ENCODE assay signal across 9 mouse cellular contexts in the genomic region with DNA sequence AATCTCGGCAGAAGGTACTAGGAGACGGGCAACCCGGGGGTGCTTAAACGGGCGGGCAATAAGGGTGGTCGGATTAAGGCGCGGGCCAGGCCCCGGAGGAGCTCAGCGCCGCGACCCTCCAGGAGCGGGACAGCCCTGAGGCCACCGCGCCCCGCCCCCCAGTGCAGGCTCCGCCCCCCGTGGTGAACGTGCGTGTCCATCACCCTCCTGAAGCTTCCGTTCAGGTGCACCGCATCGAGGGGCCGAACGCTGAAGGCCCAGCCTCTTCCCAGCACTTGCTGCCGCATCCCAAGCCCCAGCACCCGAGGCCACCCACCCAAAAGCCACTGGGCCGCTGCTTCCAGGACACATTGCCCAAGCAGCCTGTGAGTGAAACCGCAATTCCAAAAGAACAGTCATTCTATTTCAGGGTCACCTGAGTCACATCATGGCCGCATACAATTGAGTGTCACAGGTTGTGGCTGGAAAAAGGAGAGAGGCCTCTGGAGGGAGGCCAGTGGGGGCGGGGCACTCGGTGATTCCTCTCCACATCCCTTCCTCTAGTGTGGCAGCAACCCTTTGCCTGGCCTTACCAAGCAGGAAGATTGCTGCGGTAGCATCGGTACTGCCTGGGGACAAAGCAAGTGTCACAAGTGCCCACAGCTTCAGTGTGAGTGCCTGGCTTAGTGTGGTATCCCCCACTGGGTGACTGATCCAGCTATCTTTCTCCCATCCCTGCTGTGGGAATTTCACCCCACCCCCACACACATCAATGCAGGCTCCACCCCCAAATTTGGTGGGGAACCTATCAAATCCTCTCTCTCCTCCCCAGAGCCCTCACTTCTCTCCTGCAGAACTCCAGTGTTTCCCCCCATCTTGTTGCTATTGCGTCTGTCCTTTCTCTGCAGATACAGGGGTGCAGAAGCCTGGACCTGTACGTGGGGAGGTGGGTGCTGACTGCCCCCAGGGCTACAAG. TPM values are rescaled to one million over a fixed set of nuclear protein-coding genes. Genes with fewer than 3 reads are reported as not detected.
DNase-seq lines count a peak whose midpoint lies in the region; ATAC-seq and TF ChIP-seq lines count a peak whose summit lies in the region.
"Had no signal": no experiment of that assay in that cellular context is flagged by ENCODE, and none has a peak within 500 bp of the region (broad histone marks: within the 10 kb centered on the region; RNA-seq: fewer than 3 reads in every experiment).

No protein-coding gene starts in this region.

- no peak for DNase-seq in kidney, adult 18-20 months
- peak; percentile 77 for DNase-seq in adrenal gland, postnatal 25 days
- peak; percentile 69 for DNase-seq in hindbrain, postnatal 0 days (ENCODE audit: low spot score)
- DNase-seq in left cerebral cortex, postnatal 25 days (ENCODE audit: low spot score in 2 of 2) = no peak
- DNase-seq in cerebellum, adult 11 months = no peak

- H3K4me1 ChIP-seq in kidney, embryonic 14.5 days (ENCODE audit: control insufficient read depth, insufficient read depth, low read length) = peaks cover 36% of the 10 kb centered on the region
- H3K4me1 ChIP-seq in hindbrain, postnatal 0 days (ENCODE audit: insufficient read depth, low read length) = peaks cover 7% of the 10 kb centered on the region; the same call in 1 of the 2 replicates
- peaks cover 26% of the 10 kb centered on the region for H3K4me1 ChIP-seq in midbrain, embryonic 16.5 days (ENCODE audit: control insufficient read depth, insufficient read depth, low read length)

- peak overlapping the region; percentile 24 for H3K4me3 ChIP-seq in kidney, embryonic 14.5 days (ENCODE audit: low read length)
- peak overlapping the region; percentile 7 for H3K4me3 ChIP-seq in hindbrain, postnatal 0 days (ENCODE audit: low read length)
- H3K4me3 ChIP-seq in midbrain, embryonic 16.5 days (ENCODE audit: low read depth, low read length) = peak overlapping the region; percentile 26

- H3K36me3 ChIP-seq in kidney, embryonic 14.5 days (ENCODE audit: control insufficient read depth, insufficient read depth, low read length) = no peaks in the 10 kb centered on the region
- no peaks in the 10 kb centered on the region for H3K36me3 ChIP-seq in hindbrain, postnatal 0 days (ENCODE audit: insufficient read depth, low read length)
- H3K36me3 ChIP-seq in midbrain, embryonic 16.5 days (ENCODE audit: control insufficient read depth, insufficient read depth, low read length) = no peaks in the 10 kb centered on the region

- H3K27ac ChIP-seq in kidney, embryonic 14.5 days (ENCODE audit: low read depth, low read length) = no peak overlapping the region
- peak overlapping the region; percentile 16; the same call in 1 of the 2 replicates for H3K27ac ChIP-seq in hindbrain, postnatal 0 days
- H3K27ac ChIP-seq in midbrain, embryonic 16.5 days (ENCODE audit: low read length) = no peak overlapping the region

- peak overlapping the region; percentile 49 for H3K4me2 ChIP-seq in kidney, embryonic 14.5 days (replicated peaks; ENCODE audit: low read depth, low read length)
- H3K4me2 ChIP-seq in hindbrain, postnatal 0 days (ENCODE audit: low read depth, low read length) = peak overlapping the region; percentile 52
- peak overlapping the region; percentile 53 for H3K4me2 ChIP-seq in midbrain, embryonic 16.5 days (ENCODE audit: low read length)

- peak overlapping the region; percentile 44 for H3K9ac ChIP-seq in kidney, embryonic 14.5 days (ENCODE audit: low read depth, low read length)
- peak overlapping the region; percentile 22; the same call in 1 of the 2 replicates for H3K9ac ChIP-seq in hindbrain, postnatal 0 days (replicated peaks; ENCODE audit: low read length)
- H3K9ac ChIP-seq in midbrain, embryonic 16.5 days (ENCODE audit: low read depth, low read length) = peak overlapping the region; percentile 45

- intact Hi-C loops in left cerebral cortex, postnatal 25 days (cut with DNase I) = no loop called here

- no peak for TF ChIP-seq CTCF in hindbrain, postnatal 0 days (IDR thresholded peaks at IDR 0.05; ENCODE audit: low read depth)

- peaks cover 23% of the 10 kb centered on the region for H3K27me3 ChIP-seq in kidney, embryonic 14.5 days (ENCODE audit: control insufficient read depth, insufficient read depth, low read length)
- peaks cover 14% of the 10 kb centered on the region; the same call in 1 of the 2 replicates for H3K27me3 ChIP-seq in hindbrain, postnatal 0 days (ENCODE audit: insufficient read depth, low read length)
- peaks cover 26% of the 10 kb centered on the region for H3K27me3 ChIP-seq in midbrain, embryonic 16.5 days (ENCODE audit: control insufficient read depth, insufficient read depth, low read depth, low read length)

- ATAC-seq in kidney, embryonic 14.5 days (ENCODE audit: low FRiP score, low TSS enrichment) = no peak
- peak; percentile 55 for ATAC-seq in hindbrain, postnatal 0 days
- peak; percentile 12; the same call in 1 of the 2 replicates for ATAC-seq in midbrain, embryonic 16.5 days
- no peak for ATAC-seq in erythroid progenitor cell, adult 5-6 weeks (replicated peaks; ENCODE audit: low FRiP score, poor library complexity, severe bottlenecking)

- H3K9me3 ChIP-seq in kidney, embryonic 14.5 days (ENCODE audit: control insufficient read depth, low read length) = no peaks in the 10 kb centered on the region
- H3K9me3 ChIP-seq in hindbrain, postnatal 0 days (ENCODE audit: low read length) = no peaks in the 10 kb centered on the region
- H3K9me3 ChIP-seq in midbrain, embryonic 16.5 days (replicated peaks; ENCODE audit: control insufficient read depth, low read length, poor library complexity, severe bottlenecking) = no peaks in the 10 kb centered on the region

- WGBS in kidney, embryonic 14.5 days = 7% methylated on average over 36 of the region's 36 CpGs
- 8% methylated on average over 35 of the region's 36 CpGs for WGBS in hindbrain, postnatal 0 days
- WGBS in midbrain, embryonic 16.5 days = 4% methylated on average over 32 of the region's 36 CpGs

RNA-seq across cellular contexts. Expression of a gene that starts 5.3 kb away (rescaled TPM):
- polyA plus RNA-seq in kidney, embryonic 14.5 days (2014; fragmentation: Nextera tagmentation; extraction: Ambion mirVana) = 14.9 and 27.1 TPM in 2 replicates
- 275 and 334 TPM in 2 replicates for total RNA-seq in adrenal gland, postnatal 25 days (2021)
- 43.0 and 50.2 TPM in 2 replicates for total RNA-seq in hindbrain, postnatal 0 days (2014; rRNA removed)
- polyA plus RNA-seq in hindbrain, postnatal 0 days (2015; fragmentation: Nextera tagmentation; extraction: Ambion mirVana) = 14.0 and 14.4 TPM in 2 replicates
- polyA plus RNA-seq in midbrain, embryonic 16.5 days (2015; fragmentation: Nextera tagmentation; extraction: Ambion mirVana) = 9.3 and 9.6 TPM in 2 replicates
- 10 to 100 TPM; 27.0 to 31.6 TPM for total RNA-seq in left cerebral cortex, postnatal 25 days (2021)
- total RNA-seq in erythroid progenitor cell, adult 5-6 weeks (2015; ENCODE audit: low replicate concordance) = 2.5 and 10.1 TPM in 2 replicates
- 1.6 TPM in 1 of 2 replicates, not detected in the other for total RNA-seq in erythroid progenitor cell, adult 5-6 weeks (2017; ENCODE audit: low replicate concordance)

RNA-seq across cellular contexts. Expression of a gene that starts 16.6 kb away (rescaled TPM):
- polyA plus RNA-seq in kidney, embryonic 14.5 days (2014; fragmentation: Nextera tagmentation; extraction: Ambion mirVana) = 92.8 and 114 TPM in 2 replicates
- total RNA-seq in adrenal gland, postnatal 25 days (2021) = 44.8 and 59.4 TPM in 2 replicates
- 177 and 188 TPM in 2 replicates for total RNA-seq in hindbrain, postnatal 0 days (2014; rRNA removed)
- polyA plus RNA-seq in hindbrain, postnatal 0 days (2015; fragmentation: Nextera tagmentation; extraction: Ambion mirVana) = 131 and 140 TPM in 2 replicates
- 116 and 131 TPM in 2 replicates for polyA plus RNA-seq in midbrain, embryonic 16.5 days (2015; fragmentation: Nextera tagmentation; extraction: Ambion mirVana)
- 10 to 100 TPM; 30.0 to 30.2 TPM for total RNA-seq in left cerebral cortex, postnatal 25 days (2021)
- 67.9 and 77.8 TPM in 2 replicates for total RNA-seq in erythroid progenitor cell, adult 5-6 weeks (2015; ENCODE audit: low replicate concordance)
- total RNA-seq in erythroid progenitor cell, adult 5-6 weeks (2017; ENCODE audit: low replicate concordance) = 18.7 and 41.5 TPM in 2 replicates

RNA-seq across cellular contexts. Expression of a gene that starts 19.9 kb away (rescaled TPM):
- polyA plus RNA-seq in kidney, embryonic 14.5 days (2014; fragmentation: Nextera tagmentation; extraction: Ambion mirVana) = 8.8 and 11.5 TPM in 2 replicates
- 35.7 and 40.9 TPM in 2 replicates for total RNA-seq in adrenal gland, postnatal 25 days (2021)
- total RNA-seq in hindbrain, postnatal 0 days (2014; rRNA removed) = 16.6 and 19.7 TPM in 2 replicates
- polyA plus RNA-seq in hindbrain, postnatal 0 days (2015; fragmentation: Nextera tagmentation; extraction: Ambion mirVana) = 40.0 and 43.0 TPM in 2 replicates
- polyA plus RNA-seq in midbrain, embryonic 16.5 days (2015; fragmentation: Nextera tagmentation; extraction: Ambion mirVana) = 31.3 and 38.6 TPM in 2 replicates
- total RNA-seq in left cerebral cortex, postnatal 25 days (2021) = 10 to 100 TPM; 24.6 to 27.3 TPM
- 176 and 250 TPM in 2 replicates for total RNA-seq in erythroid progenitor cell, adult 5-6 weeks (2015; ENCODE audit: low replicate concordance)
- 668 and 983 TPM in 2 replicates for total RNA-seq in erythroid progenitor cell, adult 5-6 weeks (2017; ENCODE audit: low replicate concordance)

RNA-seq across cellular contexts. Expression of a gene that starts 25.2 kb away (rescaled TPM):
- 54.7 and 73.5 TPM in 2 replicates for polyA plus RNA-seq in kidney, embryonic 14.5 days (2014; fragmentation: Nextera tagmentation; extraction: Ambion mirVana)
- 104 and 120 TPM in 2 replicates for total RNA-seq in adrenal gland, postnatal 25 days (2021)
- 84.1 and 96.6 TPM in 2 replicates for total RNA-seq in hindbrain, postnatal 0 days (2014; rRNA removed)
- polyA plus RNA-seq in hindbrain, postnatal 0 days (2015; fragmentation: Nextera tagmentation; extraction: Ambion mirVana) = 73.3 and 76.2 TPM in 2 replicates
- 86.3 and 86.6 TPM in 2 replicates for polyA plus RNA-seq in midbrain, embryonic 16.5 days (2015; fragmentation: Nextera tagmentation; extraction: Ambion mirVana)
- total RNA-seq in left cerebral cortex, postnatal 25 days (2021) = 10 to 100 TPM; 82.0 to 86.8 TPM
- 18.4 and 24.1 TPM in 2 replicates for total RNA-seq in erythroid progenitor cell, adult 5-6 weeks (2015; ENCODE audit: low replicate concordance)
- 17.2 and 17.3 TPM in 2 replicates for total RNA-seq in erythroid progenitor cell, adult 5-6 weeks (2017; ENCODE audit: low replicate concordance)

RNA-seq across cellular contexts. Expression of a gene that starts 41.9 kb away (rescaled TPM):
- polyA plus RNA-seq in kidney, embryonic 14.5 days (2014; fragmentation: Nextera tagmentation; extraction: Ambion mirVana) = 0.39 and 0.42 TPM in 2 replicates
- not detected in 2 replicates for total RNA-seq in adrenal gland, postnatal 25 days (2021)
- total RNA-seq in hindbrain, postnatal 0 days (2014; rRNA removed) = not detected in 2 replicates
- polyA plus RNA-seq in hindbrain, postnatal 0 days (2015; fragmentation: Nextera tagmentation; extraction: Ambion mirVana) = 0.19 and 0.61 TPM in 2 replicates
- 0.15 TPM in 1 of 2 replicates, not detected in the other for polyA plus RNA-seq in midbrain, embryonic 16.5 days (2015; fragmentation: Nextera tagmentation; extraction: Ambion mirVana)
- not detected for total RNA-seq in left cerebral cortex, postnatal 25 days (2021)
- total RNA-seq in erythroid progenitor cell, adult 5-6 weeks (2015; ENCODE audit: low replicate concordance) = not detected in 2 replicates
- not detected in 2 replicates for total RNA-seq in erythroid progenitor cell, adult 5-6 weeks (2017; ENCODE audit: low replicate concordance)
- polyA plus RNA-seq: large intestine, adult 2 months had no signal

Comparison
In these comparisons a context has a peak if more than half of its experiments do, and no peak if none do; other contexts are left out.
1. ATAC-seq: peak in hindbrain, postnatal 0 days (single experiment) and midbrain, embryonic 16.5 days (single experiment); none in kidney, embryonic 14.5 days (single experiment) and erythroid progenitor cell, adult 5-6 weeks (single experiment).
2. DNase-seq: peak in adrenal gland, postnatal 25 days (single experiment) and hindbrain, postnatal 0 days (single experiment); none in kidney, adult 18-20 months (single experiment), left cerebral cortex, postnatal 25 days (0 of 2) and cerebellum, adult 11 months (single experiment).
3. Peak in every context shown above with its lines, with median percentiles within 50 percentile points of each other: H3K4me2 ChIP-seq, H3K4me3 ChIP-seq and H3K9ac ChIP-seq.